Mouse (Mus musculus): ENCODE measurements around the gene Tbx2. TPM values are rescaled to one million over a fixed set of nuclear protein-coding genes. Genes with fewer than 3 reads are reported as not detected.
A peak's percentile ranks its signal among the peaks of the same experiment; 100 is the strongest.

Tbx2 gene
- polyA plus RNA-seq, 1 experiment, result 8.9 TPM

- TF ChIP-seq CTCF (IDR thresholded peaks at IDR 0.05; ENCODE audit: borderline replicate concordance, extremely low read depth, insufficient read depth, insufficient read length) (no peak), POLR2A (IDR thresholded peaks at IDR 0.05; ENCODE audit: borderline replicate concordance, extremely low read depth, insufficient read depth, insufficient read length, poor library complexity, severe bottlenecking) (no peak)
- no peak for DNase-seq (ENCODE audit: low read depth)
These were observed 6.5 kb upstream of the Tbx2 start for GRCm38 (mm10) chr11:85825823-85826222.

- no peak for DNase-seq (ENCODE audit: low read depth)
- no peak for TF ChIP-seq CTCF (IDR thresholded peaks at IDR 0.05; ENCODE audit: borderline replicate concordance, extremely low read depth, insufficient read depth, insufficient read length)
- TF ChIP-seq POLR2A (IDR thresholded peaks at IDR 0.05; ENCODE audit: borderline replicate concordance, extremely low read depth, insufficient read depth, insufficient read length, poor library complexity, severe bottlenecking), result no peak
These were observed 5.0 kb upstream of the Tbx2 start for GRCm38 (mm10) chr11:85827342-85827741.

DNA sequence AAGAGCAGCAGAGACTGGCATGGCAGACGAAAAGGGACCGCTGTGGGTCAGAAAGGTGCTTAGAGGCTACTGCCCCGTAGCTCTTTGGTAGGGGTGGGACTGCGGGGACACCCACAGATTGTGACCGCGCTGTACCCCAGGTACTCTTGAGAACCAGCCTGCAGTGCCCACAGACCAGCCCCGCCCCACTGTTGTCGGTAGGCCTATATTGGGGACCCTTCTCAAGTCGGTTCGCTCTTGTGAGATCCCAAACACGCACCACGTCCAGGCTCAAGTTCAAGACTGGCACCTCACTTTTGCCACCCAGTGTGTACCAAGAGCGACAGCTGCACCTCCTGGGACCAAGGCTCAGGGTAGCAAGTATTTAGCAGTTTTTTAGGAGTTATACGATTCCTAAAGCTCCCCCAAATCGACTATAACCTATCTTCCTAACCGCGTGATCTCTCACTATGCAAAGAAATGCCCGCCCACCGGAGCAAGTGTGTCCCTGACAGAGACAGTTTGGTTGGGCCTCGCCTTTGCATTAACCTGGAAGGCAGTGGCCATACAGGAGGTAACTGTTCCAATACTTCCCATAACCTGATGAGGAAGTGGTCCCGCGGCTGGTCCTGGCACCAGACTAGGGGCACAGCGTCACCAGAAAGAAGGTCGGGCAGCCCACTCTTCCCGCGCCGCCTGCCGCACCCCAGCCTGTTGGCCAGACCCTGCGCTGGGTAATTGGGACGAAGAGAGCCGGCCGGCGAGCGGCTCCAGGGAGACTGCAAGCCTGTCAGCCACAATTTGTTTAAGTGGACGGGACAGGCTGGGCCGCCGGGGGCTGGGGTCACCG is 3.4 kb upstream of the Tbx2 start:
- TF ChIP-seq CTCF (IDR thresholded peaks at IDR 0.05; ENCODE audit: borderline replicate concordance, extremely low read depth, insufficient read depth, insufficient read length) (no peak), POLR2A (IDR thresholded peaks at IDR 0.05; ENCODE audit: borderline replicate concordance, extremely low read depth, insufficient read depth, insufficient read length, poor library complexity, severe bottlenecking) (no peak)
- no peak for DNase-seq (ENCODE audit: low read depth)

GRCm38 (mm10) chr11:85829520-85830440 is 2.6 kb upstream of the Tbx2 start:
- TF ChIP-seq CTCF (IDR thresholded peaks at IDR 0.05; ENCODE audit: borderline replicate concordance, extremely low read depth, insufficient read depth, insufficient read length) (no peak), POLR2A (IDR thresholded peaks at IDR 0.05; ENCODE audit: borderline replicate concordance, extremely low read depth, insufficient read depth, insufficient read length, poor library complexity, severe bottlenecking) (no peak)
- DNase-seq (ENCODE audit: low read depth), result no peak

DNA sequence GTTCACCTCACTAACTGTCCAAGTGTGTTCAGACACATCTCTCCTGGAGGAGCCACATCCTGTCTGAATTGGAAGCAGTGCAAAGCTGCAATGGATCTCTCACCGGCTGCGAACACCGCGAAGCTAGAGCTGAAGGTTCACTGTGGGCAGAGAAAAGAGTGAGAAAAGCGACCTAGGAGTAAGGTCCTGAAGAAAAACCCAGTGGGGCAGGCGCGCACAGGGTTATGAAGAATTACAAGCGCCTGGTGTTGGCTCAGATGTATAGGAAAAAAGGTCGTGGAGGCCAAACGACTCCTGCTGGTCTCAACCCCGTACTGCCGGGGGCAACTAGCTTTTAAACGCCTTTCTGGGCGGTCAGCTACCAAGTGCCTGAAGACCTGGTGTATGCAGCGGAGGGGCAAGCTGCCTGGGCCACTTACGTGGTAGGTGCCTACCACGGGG is 1.4 kb upstream of the Tbx2 start:
- peak; percentile 37 for DNase-seq (ENCODE audit: low read depth)
- TF ChIP-seq POLR2A (IDR thresholded peaks at IDR 0.05; ENCODE audit: borderline replicate concordance, extremely low read depth, insufficient read depth, insufficient read length, poor library complexity, severe bottlenecking) (no peak), CTCF (IDR thresholded peaks at IDR 0.05; ENCODE audit: borderline replicate concordance, extremely low read depth, insufficient read depth, insufficient read length) (peak; percentile 6; the same call in 1 of the 2 replicates)

- peak; percentile 42 for DNase-seq (ENCODE audit: low read depth)
- TF ChIP-seq POLR2A (IDR thresholded peaks at IDR 0.05; ENCODE audit: borderline replicate concordance, extremely low read depth, insufficient read depth, insufficient read length, poor library complexity, severe bottlenecking) (no peak), CTCF (IDR thresholded peaks at IDR 0.05; ENCODE audit: borderline replicate concordance, extremely low read depth, insufficient read depth, insufficient read length) (no peak)
These were observed 608 bp upstream of the Tbx2 start for GRCm38 (mm10) chr11:85831656-85832230.

DNA sequence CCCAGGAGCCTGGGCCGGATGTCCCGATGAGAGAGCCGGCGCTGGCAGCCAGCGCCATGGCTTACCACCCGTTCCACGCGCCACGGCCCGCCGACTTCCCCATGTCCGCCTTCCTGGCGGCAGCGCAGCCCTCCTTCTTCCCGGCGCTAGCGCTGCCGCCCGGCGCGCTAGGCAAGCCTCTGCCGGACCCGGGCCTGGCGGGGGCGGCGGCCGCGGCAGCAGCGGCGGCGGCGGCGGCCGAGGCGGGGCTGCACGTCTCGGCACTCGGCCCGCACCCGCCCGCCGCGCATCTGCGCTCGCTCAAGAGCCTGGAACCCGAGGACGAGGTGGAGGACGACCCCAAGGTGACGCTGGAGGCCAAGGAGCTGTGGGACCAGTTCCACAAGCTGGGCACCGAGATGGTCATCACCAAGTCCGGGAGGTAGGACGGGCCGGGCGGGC is 750 bp downstream of the Tbx2 start:
- peak; percentile 40 for DNase-seq (ENCODE audit: low read depth)
- TF ChIP-seq POLR2A (IDR thresholded peaks at IDR 0.05; ENCODE audit: borderline replicate concordance, extremely low read depth, insufficient read depth, insufficient read length, poor library complexity, severe bottlenecking), result no peak
- no peak for TF ChIP-seq CTCF (IDR thresholded peaks at IDR 0.05; ENCODE audit: borderline replicate concordance, extremely low read depth, insufficient read depth, insufficient read length)

DNA sequence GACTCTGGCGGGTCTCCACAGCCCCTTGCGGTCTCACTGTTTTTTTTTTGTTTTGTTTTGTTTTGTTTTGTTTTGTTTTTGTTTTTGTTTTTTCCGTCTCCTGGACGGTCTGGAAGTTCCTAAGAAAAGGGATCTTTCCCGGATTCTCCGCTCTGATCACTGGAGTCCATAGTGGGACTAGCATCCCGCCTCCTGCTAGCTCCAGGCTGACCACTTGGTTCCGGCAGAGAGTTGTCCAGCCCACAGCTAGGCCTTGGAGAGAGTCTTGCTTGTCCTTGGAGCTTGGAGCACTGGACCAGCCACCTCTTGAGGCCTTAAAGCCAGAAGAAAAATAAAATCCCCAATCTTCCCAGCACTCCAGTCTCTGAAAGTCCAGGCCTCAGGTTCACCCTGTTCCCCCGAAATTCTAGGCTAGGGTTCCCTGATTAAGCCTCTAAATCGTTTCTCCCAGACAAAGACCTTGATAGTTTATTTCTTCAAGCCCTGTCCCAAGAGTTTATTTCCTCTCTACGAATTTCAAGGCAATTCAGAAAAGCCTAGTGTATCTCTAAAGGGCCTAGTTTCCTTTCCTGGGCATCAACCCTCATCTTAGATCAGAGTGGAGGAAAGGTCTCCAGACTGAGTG is 1.5 kb downstream of the Tbx2 start:
- no peak for TF ChIP-seq POLR2A (IDR thresholded peaks at IDR 0.05; ENCODE audit: borderline replicate concordance, extremely low read depth, insufficient read depth, insufficient read length, poor library complexity, severe bottlenecking)
- peak; percentile 53 for DNase-seq (ENCODE audit: low read depth)

DNA sequence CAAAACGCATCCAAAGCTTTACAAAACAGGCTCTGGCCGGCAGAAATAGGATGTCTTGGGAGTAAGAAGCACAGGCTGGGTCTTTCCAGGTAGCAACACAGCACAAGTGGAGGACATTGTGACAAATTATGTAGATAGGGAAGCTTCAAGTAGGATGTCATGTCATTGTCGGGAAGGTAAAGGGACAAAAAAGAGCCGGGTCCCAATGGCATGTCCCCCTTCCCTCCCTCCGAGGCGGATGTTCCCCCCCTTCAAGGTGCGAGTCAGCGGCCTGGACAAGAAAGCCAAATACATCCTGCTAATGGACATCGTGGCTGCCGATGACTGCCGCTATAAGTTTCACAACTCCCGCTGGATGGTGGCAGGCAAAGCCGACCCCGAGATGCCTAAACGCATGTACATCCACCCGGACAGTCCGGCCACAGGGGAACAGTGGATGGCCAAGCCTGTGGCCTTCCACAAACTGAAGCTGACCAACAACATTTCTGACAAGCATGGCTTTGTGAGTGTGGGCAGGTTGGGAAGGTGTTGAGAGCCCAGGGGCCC is 2.1 kb downstream of the Tbx2 start:
- TF ChIP-seq POLR2A (IDR thresholded peaks at IDR 0.05; ENCODE audit: borderline replicate concordance, extremely low read depth, insufficient read depth, insufficient read length, poor library complexity, severe bottlenecking) (no peak), CTCF (IDR thresholded peaks at IDR 0.05; ENCODE audit: borderline replicate concordance, extremely low read depth, insufficient read depth, insufficient read length) (no peak)

DNA sequence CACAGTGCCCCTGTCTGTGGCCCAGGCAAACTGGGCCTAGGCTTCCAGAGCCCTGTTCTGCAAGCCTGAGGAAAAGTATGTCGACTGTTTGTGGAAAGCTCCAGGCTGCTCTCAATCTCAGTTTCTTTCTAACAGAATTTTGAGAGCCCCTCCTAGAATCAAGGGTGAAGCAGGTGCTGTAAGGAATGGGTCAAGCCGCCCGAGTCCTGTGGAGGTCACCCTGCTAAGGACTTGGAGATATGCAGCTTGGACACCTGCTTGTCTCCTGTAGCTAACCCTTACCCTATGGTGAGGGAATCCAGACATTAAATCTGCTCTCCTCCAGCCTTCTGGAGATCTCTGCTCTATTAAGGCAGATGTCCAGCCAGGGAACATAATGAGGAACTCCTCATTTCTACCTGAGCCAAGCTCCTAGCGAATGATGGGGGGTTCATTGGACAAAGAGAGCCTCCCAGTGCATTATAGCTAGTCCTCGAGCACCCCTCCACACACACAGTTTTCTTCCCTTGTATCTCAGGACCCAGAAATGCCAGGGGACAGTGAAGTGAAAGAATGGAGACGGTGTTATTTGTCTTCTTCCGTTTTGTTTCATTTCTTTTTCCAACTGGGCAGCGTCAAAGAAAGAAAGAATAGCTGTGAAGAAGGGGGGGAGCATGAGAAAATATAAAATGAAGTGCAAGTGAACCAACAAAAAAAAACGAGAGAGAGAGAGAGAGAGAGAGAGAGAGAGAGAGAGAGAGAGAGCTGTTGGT is 2.8 kb downstream of the Tbx2 start:
- TF ChIP-seq CTCF (IDR thresholded peaks at IDR 0.05; ENCODE audit: borderline replicate concordance, extremely low read depth, insufficient read depth, insufficient read length) (no peak), POLR2A (IDR thresholded peaks at IDR 0.05; ENCODE audit: borderline replicate concordance, extremely low read depth, insufficient read depth, insufficient read length, poor library complexity, severe bottlenecking) (no peak)
- no peak for DNase-seq (ENCODE audit: low read depth)

More for the DNA sequence above, 2.1 kb downstream of the Tbx2 start:
- DNase-seq (ENCODE audit: low read depth), result no peak
